In the genomic region with DNA sequence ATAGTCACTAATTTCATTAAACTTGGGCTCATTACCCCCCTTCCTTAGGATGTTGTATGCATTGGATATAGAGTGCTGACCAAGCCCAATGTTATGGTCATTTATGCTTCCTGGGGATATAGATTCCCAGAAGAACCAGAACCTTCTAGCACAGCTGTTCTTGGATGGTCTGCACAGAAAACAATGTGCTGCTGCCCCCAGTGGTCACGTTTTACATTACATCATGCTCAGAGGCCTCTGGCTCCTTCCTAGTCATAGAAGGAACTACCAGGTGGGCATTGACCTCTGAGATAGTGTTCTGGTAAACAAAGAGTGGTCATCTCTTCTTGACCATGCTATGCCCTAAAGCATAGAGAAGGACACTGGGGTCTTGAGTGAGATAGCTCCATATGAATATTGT, we compare ENCODE assay signal across 8 mouse cellular contexts.
DNase-seq lines count a peak whose midpoint lies in the region; ATAC-seq lines count a peak whose summit lies in the region.

No protein-coding gene starts in this region.

- no peaks in the 10 kb centered on the region for H3K4me1 ChIP-seq in heart, embryonic 11.5 days (ENCODE audit: control insufficient read depth, insufficient read depth, low read length)

- no peaks in the 10 kb centered on the region for H3K36me3 ChIP-seq in heart, embryonic 11.5 days (ENCODE audit: control insufficient read depth, insufficient read depth, low read length)

- peak; percentile 26 for DNase-seq in heart, postnatal 4 days
- peak; percentile 47 for DNase-seq in testis, postnatal 10 days (ENCODE audit: low spot score)
- DNase-seq in testis, postnatal 14 days (ENCODE audit: low spot score) = no peak
- peak; percentile 33 for DNase-seq in embryo, embryonic 11 days
- peak; percentile 16 for DNase-seq in right cerebral cortex, postnatal 4 days
- DNase-seq in neural tube, embryonic 10.5 days (ENCODE audit: extremely low spot score, low spot score) = no peak

- no peak overlapping the region for H3K4me3 ChIP-seq in heart, embryonic 11.5 days (ENCODE audit: low read depth, low read length)

- no peak for ATAC-seq in heart, embryonic 11.5 days (replicated peaks; ENCODE audit: insufficient number of reproducible peaks, low FRiP score, low TSS enrichment)
- ATAC-seq in granulocyte monocyte progenitor cell, adult 5-6 weeks (replicated peaks; ENCODE audit: poor library complexity, severe bottlenecking) = no peak

- no peaks in the 10 kb centered on the region for H3K27me3 ChIP-seq in heart, embryonic 11.5 days (ENCODE audit: control insufficient read depth, insufficient read depth, low read length)

- H3K4me2 ChIP-seq in heart, embryonic 11.5 days = no peak overlapping the region

- no peak overlapping the region for H3K9ac ChIP-seq in heart, embryonic 11.5 days (ENCODE audit: low read depth, low read length)

- no peak overlapping the region for H3K27ac ChIP-seq in heart, embryonic 11.5 days (ENCODE audit: low read depth, low read length)

- WGBS in heart, embryonic 11.5 days (ENCODE audit: insufficient replicate concordance) = 0% methylated on average over 1 of the region's 1 CpGs

- H3K9me3 ChIP-seq in heart, embryonic 11.5 days (replicated peaks; ENCODE audit: control insufficient read depth, low read length) = no peaks in the 10 kb centered on the region

Comparison
In these comparisons a context has a peak if more than half of its experiments do, and no peak if none do; other contexts are left out.
1. DNase-seq: peak in heart, postnatal 4 days (single experiment), testis, postnatal 10 days (single experiment), embryo, embryonic 11 days (single experiment) and right cerebral cortex, postnatal 4 days (single experiment); none in testis, postnatal 14 days (single experiment) and neural tube, embryonic 10.5 days (single experiment).